Mouse (Mus musculus) adrenal gland, postnatal 25 days (tissue): ENCODE measurements around the gene Srsf2. TPM values are rescaled to one million over a fixed set of nuclear protein-coding genes. Genes with fewer than 3 reads are reported as not detected.
A peak's percentile ranks its signal among the peaks of the same experiment; 100 is the strongest.

Source experiments
- DNase-seq: peaks from one replicate; pipeline ENCODE4 v3.0.0; 2021; ENCODE audit warnings: mixed read lengths
- total RNA-seq: library from RNA; stranded (reverse); gene quantifications from 2 replicates; pipeline ENCODE4 v1.2.3, GENCODE M21; 2021

The Srsf2 gene
- total RNA-seq, 1 experiment from 2014 or later = 258 TPM

DNA sequence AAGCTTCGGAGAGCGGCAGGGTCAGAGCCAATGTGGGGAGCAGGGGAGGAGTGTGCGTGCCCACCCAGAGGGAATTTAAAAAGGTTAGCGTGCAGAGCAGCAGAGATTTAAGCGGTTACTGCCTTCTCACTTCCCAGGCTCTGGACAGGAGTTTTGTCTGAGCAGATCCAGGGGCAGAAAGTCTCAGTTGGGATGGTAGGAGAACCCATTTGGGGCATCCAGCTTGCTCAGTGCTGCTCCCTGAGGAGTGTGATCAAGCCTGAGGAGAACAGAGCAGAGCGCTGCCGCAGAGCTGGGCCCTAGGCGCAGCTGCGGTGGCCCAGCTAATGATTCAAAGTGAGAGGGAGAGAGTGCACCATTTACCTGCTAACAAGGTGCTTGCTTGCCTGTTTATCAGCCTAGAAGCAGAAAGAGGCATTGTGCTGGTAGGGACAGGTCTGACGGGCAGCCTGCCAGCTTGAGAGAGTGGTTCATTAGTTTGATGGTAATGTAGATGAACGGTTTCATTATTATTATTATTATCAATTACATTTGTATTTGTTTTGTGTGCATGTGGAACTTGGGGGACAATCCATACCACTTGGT is 44.0 kb downstream of the Srsf2 start:
- DNase-seq = no peak

DNA sequence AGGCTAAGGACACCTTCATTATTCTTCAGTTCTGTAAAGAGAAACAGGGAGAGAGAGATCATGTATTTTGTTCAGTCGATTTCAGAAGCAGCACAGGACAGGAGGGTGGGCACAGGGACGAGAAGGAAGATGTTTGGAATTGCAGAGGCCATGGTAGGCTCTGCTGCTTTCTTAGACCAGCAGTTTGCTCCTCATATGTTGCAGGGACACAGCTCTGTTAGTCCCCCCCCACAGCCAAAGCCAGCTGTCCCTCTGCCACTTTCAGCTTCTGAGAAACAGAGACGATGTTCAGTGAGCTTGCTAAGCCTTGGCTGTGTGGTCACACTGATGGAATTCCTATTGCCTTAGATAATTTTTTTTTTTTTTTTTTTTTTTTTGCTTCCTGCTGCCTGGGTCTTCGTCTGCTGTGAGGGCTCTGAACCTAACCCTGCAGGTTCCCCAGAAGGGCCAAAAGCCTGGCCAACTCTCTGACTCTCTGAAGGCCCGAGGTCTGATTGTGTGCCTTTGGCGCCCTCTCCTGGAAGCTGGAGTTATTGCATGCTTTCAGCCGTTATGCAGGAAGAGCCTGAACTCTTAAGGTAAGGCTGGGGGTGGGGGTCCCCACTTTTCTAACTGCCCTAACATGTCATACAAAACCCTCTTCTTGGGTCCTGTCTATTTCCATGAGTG is 44.8 kb downstream of the Srsf2 start:
- peak; percentile 83 for DNase-seq

GRCm38 (mm10) chr11:116807526-116807925 is 45.4 kb downstream of the Srsf2 start:
- DNase-seq = no peak

DNA sequence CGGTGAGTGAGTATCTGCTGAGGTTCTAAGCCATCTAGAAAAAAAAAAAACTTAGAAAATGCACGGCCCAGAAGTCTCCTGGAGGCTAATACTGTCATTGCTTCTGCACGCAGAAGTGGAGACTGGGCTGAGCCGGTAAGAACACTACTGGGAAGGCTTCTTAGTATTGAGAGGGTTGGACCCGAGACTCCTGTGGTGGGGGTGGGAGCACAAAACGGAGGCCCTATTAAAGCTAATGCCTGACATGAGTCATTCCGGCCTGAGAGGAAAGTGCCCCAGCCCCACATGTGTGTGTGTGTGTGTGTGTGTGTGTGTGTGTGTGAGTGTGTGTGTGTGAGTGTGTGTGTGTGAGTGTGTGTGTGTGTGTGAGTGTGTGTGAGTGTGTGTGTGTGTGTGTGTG is 45.8 kb downstream of the Srsf2 start:
- DNase-seq = no peak

GRCm38 (mm10) chr11:116806136-116807071 is 46.5 kb downstream of the Srsf2 start:
- no peak for DNase-seq

GRCm38 (mm10) chr11:116802709-116803108 is 50.2 kb downstream of the Srsf2 start:
- no peak for DNase-seq

DNA sequence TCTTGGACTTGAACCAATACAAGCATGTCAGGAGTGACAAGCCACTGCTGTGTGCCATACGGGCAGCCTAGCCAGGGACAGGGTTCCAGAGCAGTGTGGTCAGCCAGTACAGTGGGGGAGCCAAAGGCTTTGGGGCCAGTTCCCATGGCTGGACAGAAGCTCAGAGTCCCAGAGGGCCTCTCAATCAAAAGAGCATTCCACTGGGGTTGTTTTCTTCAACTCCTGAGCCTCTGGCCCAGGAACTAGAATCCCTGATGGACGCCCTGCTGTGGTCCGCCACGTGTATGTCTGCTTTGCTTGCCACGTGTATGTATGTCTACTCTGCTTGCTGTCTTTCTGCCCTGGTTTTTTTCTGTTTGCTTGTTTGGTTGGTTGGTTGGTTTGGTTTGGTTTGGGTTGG is 51.8 kb downstream of the Srsf2 start:
- no peak for DNase-seq

Other genes starting within 250 kb of the Srsf2 start
- gene Rhbdf2, start 226.1 kb downstream of the Srsf2 start, total RNA-seq = 17.7 and 24.6 TPM in 2 replicates
- 9.2 and 13.0 TPM in 2 replicates for gene Prcd, start 199.6 kb downstream of the Srsf2 start, total RNA-seq
- 18.7 and 25.4 TPM in 2 replicates for gene Cygb, start 198.8 kb downstream of the Srsf2 start, total RNA-seq
- gene St6galnac1, start 77.6 kb downstream of the Srsf2 start, total RNA-seq = not detected in 2 replicates
- gene Mxra7, start 25.0 kb downstream of the Srsf2 start, total RNA-seq = 26.0 and 44.7 TPM in 2 replicates
- 21.7 and 29.6 TPM in 2 replicates for gene Mettl23, start 9.8 kb downstream of the Srsf2 start, total RNA-seq
- 28.4 and 38.5 TPM in 2 replicates for gene Jmjd6, start 9.6 kb downstream of the Srsf2 start, total RNA-seq
- gene Mfsd11, start 654 bp downstream of the Srsf2 start, total RNA-seq = 39.6 and 41.7 TPM in 2 replicates
- gene Mgat5b, start 65.8 kb upstream of the Srsf2 start, total RNA-seq = 0.57 and 0.94 TPM in 2 replicates